Mouse (Mus musculus) heart, postnatal 0 days (tissue): Measurements from ENCODE around the gene Gm17334.

Source experiments
- CTCF ChIP-seq: IDR thresholded peaks from 2 replicates; pipeline ENCODE4 v1.5.1; 2016; ENCODE audit warnings: antibody characterized with exemption, control low read depth, low read depth
- EP300 ChIP-seq: IDR thresholded peaks from 2 replicates; pipeline ENCODE4 v1.6.1; 2016; ENCODE audit warnings: antibody characterized with exemption, low read depth

- no peak for TF ChIP-seq CTCF
- no peak for TF ChIP-seq EP300
These were observed 3.2 kb downstream of the Gm17334 start, which contains the start of gene Irf1 for GRCm38 (mm10) chr11:53769760-53770124.
